24 mouse cellular contexts compared by ENCODE assay signal in genomic region chr19:45045236-45045635, GRCm38 (mm10). TPM values are rescaled to one million over a fixed set of nuclear protein-coding genes. Genes with fewer than 3 reads are reported as not detected.
DNase-seq lines count a peak whose midpoint lies in the region; ATAC-seq and TF ChIP-seq lines count a peak whose summit lies in the region.
"Had no signal": no experiment of that assay in that cellular context is flagged by ENCODE, and none has a peak within 500 bp of the region (broad histone marks: within the 10 kb centered on the region; RNA-seq: fewer than 3 reads in every experiment).

No protein-coding gene starts in this region.

- no peaks in the 10 kb centered on the region; the same call in 1 of the 2 replicates for H3K36me3 ChIP-seq in kidney, embryonic 16.5 days (ENCODE audit: insufficient read depth, low read length)
- H3K36me3 ChIP-seq in intestine, postnatal 0 days (ENCODE audit: control insufficient read depth, insufficient read depth) = no peaks in the 10 kb centered on the region
- H3K36me3 ChIP-seq: embryonic facial prominence, embryonic 15.5 days; neural tube, embryonic 12.5 days; stomach, embryonic 15.5 days had no signal

- no peak overlapping the region for H3K9ac ChIP-seq in kidney, embryonic 16.5 days (replicated peaks; ENCODE audit: low read length)
- H3K9ac ChIP-seq in intestine, postnatal 0 days (ENCODE audit: low read depth, low read length) = no peak overlapping the region
- H3K9ac ChIP-seq: embryonic facial prominence, embryonic 15.5 days; forebrain, embryonic 15.5 days; heart, embryonic 13.5 days; neural tube, embryonic 12.5 days; stomach, embryonic 15.5 days had no signal

- no peaks in the 10 kb centered on the region for H3K9me3 ChIP-seq in kidney, embryonic 16.5 days (ENCODE audit: low read length)
- H3K9me3 ChIP-seq in intestine, postnatal 0 days (ENCODE audit: control insufficient read depth) = no peaks in the 10 kb centered on the region
- H3K9me3 ChIP-seq: embryonic facial prominence, embryonic 15.5 days; forebrain, embryonic 15.5 days; heart, embryonic 13.5 days; neural tube, embryonic 12.5 days; stomach, embryonic 15.5 days had no signal

- peak; percentile 79 for DNase-seq in gastrocnemius, adult 18-20 months (ENCODE audit: low spot score)
- no peak for DNase-seq in gastrocnemius, postnatal 4 days (ENCODE audit: low spot score in 2 of 2)
- DNase-seq in kidney, adult 9 months = no peak
- DNase-seq in testis, postnatal 10 days (ENCODE audit: low spot score) = peak; percentile 41
- DNase-seq in testis, postnatal 14 days (ENCODE audit: low spot score) = no peak
- DNase-seq in skeletal muscle tissue, adult 2 months (ENCODE audit: low read depth, low spot score) = peak; percentile 90
- DNase-seq: adrenal gland, postnatal 25 days; heart, adult 18-20 months; heart, postnatal 14 days; kidney, adult 2 months; left cerebral cortex, postnatal 4 days; retina, postnatal 1 day had no signal

- H3K4me1 ChIP-seq in kidney, embryonic 16.5 days (ENCODE audit: insufficient read depth, low read length) = peaks cover 32% of the 10 kb centered on the region
- H3K4me1 ChIP-seq in intestine, postnatal 0 days (replicated peaks; ENCODE audit: control insufficient read depth, insufficient read depth, low read length) = 0 out of 2 replicates have a peak, but pooled peaks cover 3% of the 10 kb centered on the region

- no peak overlapping the region for H3K4me2 ChIP-seq in kidney, embryonic 16.5 days (replicated peaks; ENCODE audit: low read depth, low read length)
- H3K4me2 ChIP-seq in intestine, postnatal 0 days (replicated peaks; ENCODE audit: low read depth) = no peak overlapping the region
- H3K4me2 ChIP-seq: embryonic facial prominence, embryonic 15.5 days had no signal

- no peak overlapping the region for H3K27ac ChIP-seq in kidney, embryonic 16.5 days (ENCODE audit: low read length)
- no peak overlapping the region for H3K27ac ChIP-seq in intestine, postnatal 0 days (ENCODE audit: low read depth, low read length)
- H3K27ac ChIP-seq: embryonic facial prominence, embryonic 15.5 days; forebrain, embryonic 15.5 days; heart, embryonic 13.5 days; macrophage; neural tube, embryonic 12.5 days; stomach, embryonic 15.5 days had no signal

- peaks cover 23% of the 10 kb centered on the region for H3K27me3 ChIP-seq in kidney, embryonic 16.5 days (ENCODE audit: insufficient read depth, low read length)
- H3K27me3 ChIP-seq in intestine, postnatal 0 days (replicated peaks; ENCODE audit: control insufficient read depth, insufficient read depth, low read length) = peaks cover 5% of the 10 kb centered on the region

- ATAC-seq in kidney, embryonic 16.5 days (ENCODE audit: low FRiP score, low TSS enrichment) = peak; percentile 31; the same call in 1 of the 2 replicates
- no peak for ATAC-seq in intestine, postnatal 0 days
- ATAC-seq: CD4-positive, CD25-positive, alpha-beta regulatory T cell, adult 4 months; forebrain, embryonic 15.5 days had no signal

- TF ChIP-seq CTCF in intestine, postnatal 0 days (IDR thresholded peaks at IDR 0.05; ENCODE audit: low read depth) = no peak

- WGBS in kidney, embryonic 16.5 days = 18% methylated on average over 15 of the region's 15 CpGs
- WGBS in intestine, postnatal 0 days = 55% methylated on average over 15 of the region's 15 CpGs

- no peak overlapping the region for H3K4me3 ChIP-seq in kidney, embryonic 16.5 days (ENCODE audit: low read length)
- H3K4me3 ChIP-seq in intestine, postnatal 0 days (ENCODE audit: low read depth, low read length) = no peak overlapping the region
- H3K4me3 ChIP-seq: embryonic facial prominence, embryonic 15.5 days; forebrain, embryonic 15.5 days; neural tube, embryonic 12.5 days had no signal

RNA-seq across cellular contexts. Expression of gene Pdzd7, which starts 0.3 kb away (rescaled TPM):
- total RNA-seq in gastrocnemius, adult 18-20 months (2021) = 1 to 10 TPM; 4.7 to 5.4 TPM
- total RNA-seq in gastrocnemius, postnatal 4 days (2021) = 1 to 10 TPM; 1.2 to 2.0 TPM
- polyA plus RNA-seq in kidney, embryonic 16.5 days (2015; fragmentation: Nextera tagmentation; extraction: Ambion mirVana) = 0.82 and 0.89 TPM in 2 replicates
- 0.22 and 0.37 TPM in 2 replicates for polyA plus RNA-seq in intestine, postnatal 0 days (2015; fragmentation: Nextera tagmentation; extraction: Ambion mirVana)
- total RNA-seq: heart, adult 18-20 months; liver, adult 2 months; monocyte, adult 5-6 weeks had no signal
- polyA plus RNA-seq: CD4-positive, CD25-positive, alpha-beta regulatory T cell, adult 4 months; heart, embryonic 13.5 days; liver, embryonic 16.5 days; macrophage had no signal

RNA-seq across cellular contexts. Expression of gene Sfxn3, which starts 2.1 kb away (rescaled TPM):
- 10 to 100 TPM; 23.2 to 24.9 TPM for total RNA-seq in gastrocnemius, adult 18-20 months (2021)
- total RNA-seq in gastrocnemius, postnatal 4 days (2021) = 10 to 100 TPM; 24.1 to 25.2 TPM
- polyA plus RNA-seq in kidney, embryonic 16.5 days (2015; fragmentation: Nextera tagmentation; extraction: Ambion mirVana) = 25.6 and 27.4 TPM in 2 replicates
- 15.1 and 17.5 TPM in 2 replicates for polyA plus RNA-seq in intestine, postnatal 0 days (2015; fragmentation: Nextera tagmentation; extraction: Ambion mirVana)

RNA-seq across cellular contexts. Expression of gene Kazald1, which starts 29.8 kb away (rescaled TPM):
- 10 to 100 TPM in 1 of 2 experiments, 1 to 10 TPM in 1; 6.3 to 11.2 TPM for total RNA-seq in gastrocnemius, adult 18-20 months (2021)
- 1 to 10 TPM; 8.0 to 8.9 TPM for total RNA-seq in gastrocnemius, postnatal 4 days (2021)
- polyA plus RNA-seq in kidney, embryonic 16.5 days (2015; fragmentation: Nextera tagmentation; extraction: Ambion mirVana) = 14.6 and 18.4 TPM in 2 replicates
- 1.2 and 2.1 TPM in 2 replicates for polyA plus RNA-seq in intestine, postnatal 0 days (2015; fragmentation: Nextera tagmentation; extraction: Ambion mirVana)

RNA-seq across cellular contexts. Expression of gene Lzts2, which starts 31.0 kb away (rescaled TPM):
- 10 to 100 TPM; 17.5 to 25.8 TPM for total RNA-seq in gastrocnemius, adult 18-20 months (2021)
- 10 to 100 TPM; 58.5 to 59.4 TPM for total RNA-seq in gastrocnemius, postnatal 4 days (2021)
- 57.5 and 59.2 TPM in 2 replicates for polyA plus RNA-seq in kidney, embryonic 16.5 days (2015; fragmentation: Nextera tagmentation; extraction: Ambion mirVana)
- 26.0 and 26.2 TPM in 2 replicates for polyA plus RNA-seq in intestine, postnatal 0 days (2015; fragmentation: Nextera tagmentation; extraction: Ambion mirVana)
- total RNA-seq: monocyte, adult 5-6 weeks had no signal

RNA-seq across cellular contexts. Expression of gene Mrpl43, which starts 39.0 kb away (rescaled TPM):
- total RNA-seq in gastrocnemius, adult 18-20 months (2021) = 10 to 100 TPM; 34.2 to 35.3 TPM
- 10 to 100 TPM; 34.8 to 37.5 TPM for total RNA-seq in gastrocnemius, postnatal 4 days (2021)
- polyA plus RNA-seq in kidney, embryonic 16.5 days (2015; fragmentation: Nextera tagmentation; extraction: Ambion mirVana) = 69.5 and 72.8 TPM in 2 replicates
- polyA plus RNA-seq in intestine, postnatal 0 days (2015; fragmentation: Nextera tagmentation; extraction: Ambion mirVana) = 80.1 and 83.0 TPM in 2 replicates

Comparison
In these comparisons a context has a peak if more than half of its experiments do, and no peak if none do; other contexts are left out.
1. DNase-seq: peak in gastrocnemius, adult 18-20 months (single experiment), testis, postnatal 10 days (single experiment) and skeletal muscle tissue, adult 2 months (single experiment); none in gastrocnemius, postnatal 4 days (0 of 2), kidney, adult 9 months (single experiment) and testis, postnatal 14 days (single experiment).